Mouse (Mus musculus): ENCODE measurements at regions not wholly inside any gene's neighbourhood (a gene's known extent, or its start where the extent isn't known, plus 50 kb on each side); places are given as distances from the start of the nearest gene placed in this dataset.

- DNase-seq (ENCODE audit: low read depth, low spot score): no peak
Measured at GRCm38 (mm10) chr12:106212397-106212796, 202.4 kb downstream of the Vrk1 start.

GRCm38 (mm10) chr12:106220071-106220470 lies 210.0 kb downstream of the Vrk1 start:
- no peaks in the 10 kb centered on the region for H3K36me3 ChIP-seq (ENCODE audit: control insufficient read depth in 1 of 2, insufficient read depth in 2 of 2, low read length in 2 of 2)
- no peaks in the 10 kb centered on the region for H3K9me3 ChIP-seq (replicated peaks; ENCODE audit: insufficient read depth, low read length)
- DNase-seq (ENCODE audit: low read depth, low spot score): no peak
- no peak overlapping the region for H3K27ac ChIP-seq (ENCODE audit: control insufficient read depth, low read depth, low read length)
- H3K79me2 ChIP-seq (ENCODE audit: control insufficient read depth, insufficient read depth, low read length, poor library complexity): no peaks in the 10 kb centered on the region
- no peaks in the 10 kb centered on the region for H3K27me3 ChIP-seq (ENCODE audit: control insufficient read depth in 1 of 2, insufficient read depth in 2 of 2, low read length in 2 of 2)
- no peak overlapping the region for H3K4me3 ChIP-seq (ENCODE audit: control insufficient read depth in 1 of 2, insufficient read depth in 1 of 2, low read depth in 2 of 2, low read length in 2 of 2)
- no peak overlapping the region for H3K9ac ChIP-seq (ENCODE audit: control insufficient read depth, low read depth, low read length, poor library complexity, severe bottlenecking)
- no peaks in the 10 kb centered on the region for H3K4me1 ChIP-seq (ENCODE audit: control insufficient read depth in 1 of 2, insufficient read depth in 2 of 2, low read length in 2 of 2)
- TF ChIP-seq NRF1 (IDR thresholded peaks at IDR 0.05; ENCODE audit: insufficient read depth, low read depth, low read length, poor library complexity, severe bottlenecking) (no peak), NELFE (IDR thresholded peaks at IDR 0.05; ENCODE audit: low read depth, low read length) (no peak), GABPA (IDR thresholded peaks at IDR 0.05; ENCODE audit: low read depth, low read length) (no peak), E2F4 (IDR thresholded peaks at IDR 0.05; ENCODE audit: borderline replicate concordance, low read depth, low read length) (no peak), EP300 (IDR thresholded peaks at IDR 0.05; ENCODE audit: low read depth in 1 of 2, low read length in 2 of 2) (no peak), MYC (IDR thresholded peaks at IDR 0.05; ENCODE audit: low read depth, low read length) (no peak), RAD21 (IDR thresholded peaks at IDR 0.05; ENCODE audit: low read depth, low read length) (no peak), JUND (IDR thresholded peaks at IDR 0.05; ENCODE audit: low read depth, low read length) (no peak), POLR2AphosphoS2 (IDR thresholded peaks at IDR 0.05; ENCODE audit: low read length) (no peak), UBTF (IDR thresholded peaks at IDR 0.05; ENCODE audit: borderline replicate concordance, insufficient read depth, low read depth, low read length) (no peak), MAFK (IDR thresholded peaks at IDR 0.05; ENCODE audit: borderline replicate concordance, low read depth, low read length) (no peak), KAT2A (conservative IDR thresholded peaks at IDR 0.05; ENCODE audit: low read depth, low read length) (no peak), TAL1 (IDR thresholded peaks at IDR 0.05; ENCODE audit: low read length) (no peak), HCFC1 (IDR thresholded peaks at IDR 0.05; ENCODE audit: low read depth, low read length) (no peak), USF1 (IDR thresholded peaks at IDR 0.05; ENCODE audit: low read depth, low read length) (no peak), SMC3 (IDR thresholded peaks at IDR 0.05; ENCODE audit: low read depth, low read length) (no peak), USF2 (IDR thresholded peaks at IDR 0.05; ENCODE audit: borderline replicate concordance in 1 of 2, insufficient read depth in 1 of 2, low read depth in 1 of 2, low read length in 2 of 2) (no peak), ZMIZ1 (IDR thresholded peaks at IDR 0.05; ENCODE audit: low read depth, low read length) (no peak)

More at GRCm38 (mm10) chr12:106212397-106212796, 202.4 kb downstream of the Vrk1 start:
- no peak overlapping the region for H3K27ac ChIP-seq (ENCODE audit: control insufficient read depth, low read depth, low read length)
- H3K27me3 ChIP-seq (ENCODE audit: control insufficient read depth in 1 of 2, insufficient read depth in 2 of 2, low read length in 2 of 2): no peaks in the 10 kb centered on the region
- H3K4me1 ChIP-seq (ENCODE audit: control insufficient read depth in 1 of 2, insufficient read depth in 2 of 2, low read length in 2 of 2): no peaks in the 10 kb centered on the region
- no peak overlapping the region for H3K4me3 ChIP-seq (ENCODE audit: control insufficient read depth in 1 of 2, insufficient read depth in 1 of 2, low read depth in 2 of 2, low read length in 2 of 2)
- no peaks in the 10 kb centered on the region for H3K79me2 ChIP-seq (ENCODE audit: control insufficient read depth, insufficient read depth, low read length, poor library complexity)
- H3K36me3 ChIP-seq (ENCODE audit: control insufficient read depth in 1 of 2, insufficient read depth in 2 of 2, low read length in 2 of 2): no peaks in the 10 kb centered on the region
- no peak overlapping the region for H3K9ac ChIP-seq (ENCODE audit: control insufficient read depth, low read depth, low read length, poor library complexity, severe bottlenecking)
- no peaks in the 10 kb centered on the region for H3K9me3 ChIP-seq (replicated peaks; ENCODE audit: insufficient read depth, low read length)
- TF ChIP-seq MXI1 (IDR thresholded peaks at IDR 0.05; ENCODE audit: low read depth, low read length) (no peak), RCOR1 (IDR thresholded peaks at IDR 0.05; ENCODE audit: low read depth, low read length) (no peak)
